Mouse (Mus musculus) ES-E14 (cell line): ENCODE data around the gene Tnpo2.

Experiments used
- HCFC1 ChIP-seq: IDR thresholded peaks from 2 replicates; pipeline ENCODE4 v1.6.1; 2012; ENCODE audit warnings: low read length, inconsistent platforms, borderline replicate concordance; ENCODE audit not compliant: insufficient read depth
- ZNF384 ChIP-seq: IDR thresholded peaks from 2 replicates; pipeline ENCODE4 v1.6.1; 2012; ENCODE audit warnings: low read depth, low read length, inconsistent platforms

DNA sequence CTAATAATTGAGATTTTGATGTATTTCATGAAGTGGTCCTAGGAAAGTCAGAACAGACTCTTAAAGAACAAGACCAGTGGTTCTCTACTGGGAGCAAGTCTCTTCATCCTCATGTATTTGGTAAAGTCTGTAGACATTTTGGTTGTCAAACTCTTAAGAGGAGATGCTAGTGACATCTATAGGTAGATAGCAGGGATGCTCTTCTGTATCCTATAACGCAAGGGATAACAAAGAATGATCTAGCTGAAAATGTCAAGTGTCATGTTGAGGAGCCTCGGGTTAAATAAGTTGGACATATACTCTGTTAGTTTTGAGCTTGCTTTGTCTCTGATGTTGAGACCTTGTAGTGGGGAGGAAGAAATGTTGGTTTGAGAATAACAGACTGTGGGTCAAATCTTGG is 8.8 kb upstream of the Tnpo2 start:
- TF ChIP-seq HCFC1: no peak
- TF ChIP-seq ZNF384: no peak
